Mouse (Mus musculus): ENCODE results near the gene Gbp7. TPM values are rescaled to one million over a fixed set of nuclear protein-coding genes. Genes with fewer than 3 reads are reported as not detected.
A peak's percentile ranks its signal among the peaks of the same experiment; 100 is the strongest.

Gene Gbp7
- total and polyA plus RNA-seq, 3 experiments = 1.9 to 3.9 TPM; not detected in 1

GRCm38 (mm10) chr3:142555623-142556022 is 25.5 kb downstream of the Gbp7 start:
- H3K9me3 ChIP-seq (replicated peaks; ENCODE audit: insufficient read depth, low read length) = no peaks in the 10 kb centered on the region
- no peak overlapping the region for H3K9ac ChIP-seq (ENCODE audit: control insufficient read depth, low read depth, low read length, poor library complexity, severe bottlenecking)
- no peak for DNase-seq (ENCODE audit: low read depth, low spot score)
- no peaks in the 10 kb centered on the region for H3K79me2 ChIP-seq (ENCODE audit: control insufficient read depth, insufficient read depth, low read length, poor library complexity)
- TF ChIP-seq ZC3H11A (IDR thresholded peaks at IDR 0.05; ENCODE audit: low read depth, low read length) (no peak), MYC (IDR thresholded peaks at IDR 0.05; ENCODE audit: low read depth, low read length) (no peak), MAX (IDR thresholded peaks at IDR 0.05; ENCODE audit: low read length) (no peak), ETS1 (IDR thresholded peaks at IDR 0.05; ENCODE audit: low read depth, low read length) (no peak), TBP (IDR thresholded peaks at IDR 0.05; ENCODE audit: low read depth, low read length) (no peak), TCF12 (IDR thresholded peaks at IDR 0.05; ENCODE audit: low read depth, low read length) (no peak), ELF1 (IDR thresholded peaks at IDR 0.05; ENCODE audit: low read depth, low read length) (no peak), KAT2A (conservative IDR thresholded peaks at IDR 0.05; ENCODE audit: low read depth, low read length) (no peak), CHD2 (IDR thresholded peaks at IDR 0.05; ENCODE audit: low read length) (no peak), POLR2A (IDR thresholded peaks at IDR 0.05; ENCODE audit: control insufficient read depth in 1 of 2, insufficient read depth in 1 of 2, low read depth in 1 of 2, low read length in 2 of 2, poor library complexity in 1 of 2) (no peak)
- peaks cover 0 to 2% of the 10 kb centered on the region in 2 experiments; a peak in 1 of 4 replicates for H3K4me1 ChIP-seq (ENCODE audit: control insufficient read depth in 1 of 2, insufficient read depth in 2 of 2, low read length in 2 of 2)
- H3K4me3 ChIP-seq (ENCODE audit: control insufficient read depth in 1 of 2, insufficient read depth in 1 of 2, low read depth in 2 of 2, low read length in 2 of 2) = no peak overlapping the region
- H3K36me3 ChIP-seq (ENCODE audit: control insufficient read depth in 1 of 2, insufficient read depth in 2 of 2, low read length in 2 of 2) = no peaks in the 10 kb centered on the region
- H3K27me3 ChIP-seq (ENCODE audit: control insufficient read depth in 1 of 2, insufficient read depth in 2 of 2, low read length in 2 of 2) = no peaks in the 10 kb centered on the region
- H3K27ac ChIP-seq (ENCODE audit: control insufficient read depth, low read depth, low read length) = no peak overlapping the region

- Histone ChIP-seq H3K9ac (ENCODE audit: control insufficient read depth, low read depth, low read length, poor library complexity, severe bottlenecking) (peak within 1 kb of the TSS; percentile 54), H3K9me3 (replicated peaks; ENCODE audit: insufficient read depth, low read length) (no peaks in the 10 kb centered on the region), H3K79me2 (ENCODE audit: control insufficient read depth, insufficient read depth, low read length, poor library complexity) (no peaks in the 10 kb centered on the region), H3K4me3 (ENCODE audit: control insufficient read depth in 1 of 2, insufficient read depth in 1 of 2, low read depth in 2 of 2, low read length in 2 of 2) (peak within 1 kb of the TSS; percentile 66 to 71), H3K27me3 (ENCODE audit: control insufficient read depth in 1 of 2, insufficient read depth in 2 of 2, low read length in 2 of 2) (no peaks in the 10 kb centered on the region), H3K36me3 (ENCODE audit: control insufficient read depth in 1 of 2, insufficient read depth in 2 of 2, low read length in 2 of 2) (no peaks in the 10 kb centered on the region), H3K4me1 (ENCODE audit: control insufficient read depth in 1 of 2, insufficient read depth in 2 of 2, low read length in 2 of 2) (peaks cover 2% of the 10 kb centered on the region in 2 experiments; a peak in 1 of 4 replicates), H3K27ac (ENCODE audit: control insufficient read depth, low read depth, low read length) (0 out of 2 replicates have a peak within 1 kb of the TSS, but pooled peaks have one; percentile 9)
- no peak for TF ChIP-seq MYC (IDR thresholded peaks at IDR 0.05; ENCODE audit: low read depth, low read length)
- no peak for TF ChIP-seq MAZ (IDR thresholded peaks at IDR 0.05; ENCODE audit: low read depth, low read length)
- TF ChIP-seq TCF12 (IDR thresholded peaks at IDR 0.05; ENCODE audit: low read depth, low read length) = no peak
- no peak for TF ChIP-seq POLR2A (IDR thresholded peaks at IDR 0.05; ENCODE audit: control insufficient read depth in 1 of 2, insufficient read depth in 1 of 2, low read depth in 1 of 2, low read length in 2 of 2, poor library complexity in 1 of 2)
- TF ChIP-seq CTCF (IDR thresholded peaks at IDR 0.05 in 2 of 3, conservative IDR thresholded peaks at IDR 0.05 in 1 of 3; ENCODE audit: control insufficient read depth in 1 of 3, insufficient read depth in 1 of 3, low read depth in 2 of 3, low read length in 3 of 3, poor library complexity in 1 of 3, severe bottlenecking in 1 of 3) = no peak
- TF ChIP-seq USF1 (IDR thresholded peaks at IDR 0.05; ENCODE audit: low read depth, low read length) = no peak
- peak; percentile 39 for DNase-seq (ENCODE audit: low read depth, low spot score)
These were observed 29.6 kb downstream of the Gbp7 start, which contains the start of gene Gbp3 for GRCm38 (mm10) chr3:142559632-142560228. Gbp3 (plus strand) TSS chr3:142560026.

All from MEL (cell line).